Mouse (Mus musculus) adrenal gland, postnatal 14 days (tissue): ENCODE measurements around the gene Ndufs3. TPM values are rescaled to one million over a fixed set of nuclear protein-coding genes. Genes with fewer than 3 reads are reported as not detected.

Experiments
- DNase-seq: peaks from one replicate; pipeline ENCODE4 v3.0.0; 2021; ENCODE audit warnings: mixed read lengths
- total RNA-seq: library from RNA; stranded (reverse); gene quantifications from 2 replicates; pipeline ENCODE4 v1.2.3, GENCODE M21; 2021

The Ndufs3 gene
- total RNA-seq, 1 experiment from 2014 or later = 551 TPM

DNA sequence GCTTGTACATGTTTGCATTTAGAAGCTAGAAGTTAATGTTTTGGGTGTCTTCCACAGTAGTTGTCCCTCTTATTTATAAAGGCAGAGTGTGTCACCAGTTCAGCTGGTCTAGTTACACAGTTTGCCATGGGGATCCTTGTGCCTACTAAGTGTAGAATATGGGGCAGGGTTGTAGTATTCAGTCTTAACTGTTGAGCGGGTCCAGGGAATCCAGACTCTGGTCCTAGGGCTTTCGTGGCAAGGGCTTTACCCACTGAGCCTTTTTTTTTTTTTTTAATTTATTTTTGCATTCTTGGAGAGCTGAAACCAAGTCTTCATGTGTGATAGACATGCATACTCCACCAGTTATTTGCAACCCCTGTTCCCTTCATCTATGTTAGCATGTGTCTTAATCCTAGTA lies 43.1 kb downstream of the Ndufs3 start:
- no peak for DNase-seq

DNA sequence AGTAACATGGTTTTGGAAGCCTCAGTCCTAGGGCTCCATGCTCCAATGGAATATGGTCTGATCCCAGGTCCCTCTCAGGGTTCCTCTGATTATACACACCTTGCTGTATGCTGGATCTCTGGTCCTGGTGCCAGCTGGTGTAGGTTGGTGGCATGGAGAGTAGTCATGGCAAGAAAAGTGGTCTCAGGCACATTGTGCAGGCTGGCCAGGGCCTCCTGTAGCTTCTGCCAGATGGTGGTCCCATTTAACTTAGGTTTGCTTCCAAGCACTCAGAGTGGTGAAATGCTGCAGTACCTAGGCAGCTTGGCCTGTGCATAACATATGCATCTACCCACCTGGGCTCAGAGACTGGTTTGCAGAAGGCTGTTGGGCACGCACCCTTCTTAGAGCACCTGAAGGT lies 54.2 kb downstream of the Ndufs3 start:
- DNase-seq = no peak

DNA sequence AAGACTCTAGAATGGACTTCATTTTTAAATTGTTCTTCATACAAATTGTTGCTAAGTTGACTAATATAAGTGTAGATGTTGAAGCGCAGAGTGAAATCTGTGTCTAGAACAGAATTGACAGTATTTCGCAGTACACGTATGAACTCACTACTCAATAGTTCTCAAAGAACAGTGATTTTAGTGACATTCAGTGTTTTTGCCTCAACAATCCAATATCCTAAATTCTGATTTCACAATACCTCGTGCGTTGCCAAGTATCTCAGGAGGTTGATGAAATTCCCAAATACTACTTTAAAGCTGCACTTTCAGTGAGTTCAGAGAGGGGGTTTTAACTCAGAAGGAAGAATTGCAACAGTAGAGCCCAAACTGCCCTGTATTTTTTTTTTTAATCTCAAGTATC lies 56.3 kb downstream of the Ndufs3 start:
- DNase-seq = no peak

DNA sequence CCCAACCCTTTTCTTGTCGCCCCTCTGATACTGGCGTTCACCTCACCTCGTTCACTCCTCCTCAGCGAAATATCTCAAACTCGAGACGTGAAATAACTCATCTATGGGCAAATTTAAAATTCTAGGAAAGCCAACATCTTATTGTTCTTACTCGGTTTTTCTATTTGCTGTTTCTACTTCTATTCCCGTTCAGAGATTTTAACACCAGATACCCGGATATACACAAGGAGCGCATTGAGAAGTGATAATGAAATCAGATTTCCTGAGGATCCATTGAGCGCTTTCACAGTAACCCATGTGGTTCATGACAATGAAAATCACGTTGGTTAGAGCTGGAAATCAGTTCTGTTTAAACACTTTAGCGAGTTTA lies 57.0 kb downstream of the Ndufs3 start:
- no peak for DNase-seq

DNA sequence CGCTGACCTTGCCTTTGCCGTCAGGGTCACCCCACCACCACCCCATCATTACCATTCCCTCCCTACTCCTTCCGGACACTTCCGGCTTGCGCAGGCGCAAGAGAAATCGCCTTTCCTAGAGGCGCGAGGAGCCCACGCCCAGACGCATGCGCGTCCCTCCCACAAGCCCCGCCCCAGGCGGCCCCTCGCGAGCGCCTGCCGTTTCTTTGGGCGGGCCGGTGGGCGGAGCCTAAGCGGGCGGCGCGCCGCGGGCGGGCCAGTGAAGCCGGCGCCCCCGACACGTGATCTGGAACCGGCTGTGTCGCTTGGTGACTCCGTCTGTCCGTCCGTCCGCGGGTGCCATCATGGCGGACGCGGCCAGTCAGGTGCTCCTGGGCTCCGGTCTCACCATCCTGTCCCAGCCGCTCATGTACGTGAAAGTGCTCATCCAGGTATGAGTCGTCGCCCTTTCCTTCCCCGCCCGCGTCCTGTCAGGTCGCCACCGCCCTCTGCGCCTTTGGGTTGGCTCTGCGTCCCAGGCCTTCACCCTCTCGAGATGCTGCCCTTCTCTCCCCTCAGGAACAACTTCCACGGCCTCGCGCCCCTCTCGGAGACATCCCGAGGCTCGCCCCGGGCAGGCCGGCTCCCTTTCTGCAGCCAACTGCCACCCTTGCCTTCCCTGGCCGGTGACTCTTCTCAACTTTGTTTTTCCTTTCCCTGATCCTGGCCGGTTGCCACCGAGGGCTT lies 57.5 kb downstream of the Ndufs3 start, which contains the start of gene Mtch2:
Gene Mtch2, plus strand, starts transcription at position 201 of the 726 bp plus-strand sequence.
- DNase-seq = peak; percentile 99

DNA sequence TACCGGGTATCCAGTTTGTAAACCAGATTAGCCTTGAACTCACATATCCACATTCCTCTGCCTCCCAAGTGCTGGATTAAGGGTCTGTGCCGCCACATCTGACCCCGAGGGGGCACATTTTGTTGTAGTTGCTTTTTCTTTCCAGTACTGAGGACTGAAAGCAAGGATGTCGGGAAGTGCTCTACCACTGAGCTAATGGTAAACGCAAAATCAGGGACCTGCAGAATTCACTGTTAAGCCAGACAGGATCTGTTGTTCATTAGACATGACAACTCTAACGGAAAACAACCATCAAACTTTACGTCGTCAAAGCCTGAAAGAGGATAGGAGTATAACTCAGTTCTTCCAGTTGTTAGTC lies 58.1 kb downstream of the Ndufs3 start:
- DNase-seq = no peak

DNA sequence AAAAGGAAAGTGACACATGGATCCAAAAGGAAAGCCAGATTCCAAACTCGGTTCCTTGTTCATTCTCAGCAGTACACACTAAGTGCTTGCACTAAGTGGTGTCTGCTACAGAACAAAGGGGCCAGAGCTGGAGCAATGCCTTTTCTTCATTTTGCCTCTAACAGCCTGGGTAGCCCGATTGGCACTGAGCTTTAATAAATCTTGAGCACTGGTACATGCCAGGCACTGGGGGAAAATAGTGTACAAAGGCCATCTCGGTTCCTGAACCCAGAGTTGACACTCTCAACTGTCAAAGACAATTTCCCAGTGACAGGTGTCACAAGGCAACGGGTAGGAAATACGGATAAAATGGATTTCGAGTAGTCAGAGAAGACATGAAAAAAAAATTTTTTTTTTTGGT lies 58.5 kb downstream of the Ndufs3 start:
- DNase-seq = peak; percentile 58

DNA sequence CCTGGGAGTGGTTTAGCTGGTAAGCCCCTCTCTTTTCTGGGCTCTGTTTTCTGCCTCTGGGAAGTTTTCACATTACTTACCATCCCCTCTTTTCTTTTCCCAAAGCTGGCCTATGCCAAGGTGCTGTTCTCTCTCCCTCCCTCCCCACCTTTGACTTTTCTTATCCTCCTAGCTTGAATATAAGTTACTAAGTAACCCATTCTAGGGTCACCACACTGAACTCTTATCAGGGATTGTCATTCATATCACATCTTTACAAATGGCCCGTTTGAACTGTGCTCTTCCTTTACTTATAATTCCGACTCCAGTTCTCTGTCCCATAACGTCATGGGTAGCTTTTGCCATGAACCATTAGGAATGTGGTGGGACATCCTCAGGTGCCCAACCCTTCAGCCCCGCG lies 59.4 kb downstream of the Ndufs3 start:
- DNase-seq = no peak

Other genes with a start within 250 kb of the Ndufs3 start
- gene Nup160, start 227.6 kb downstream of the Ndufs3 start, total RNA-seq = 26.1 and 28.5 TPM in 2 replicates
- 54.3 and 60.8 TPM in 2 replicates for gene Fnbp4, start 159.5 kb downstream of the Ndufs3 start, total RNA-seq
- 0.98 and 1.5 TPM in 2 replicates for gene Agbl2, start 122.1 kb downstream of the Ndufs3 start, total RNA-seq
- gene Mtch2, start 57.7 kb downstream of the Ndufs3 start, total RNA-seq = 416 and 423 TPM in 2 replicates
- 2.3 and 2.8 TPM in 2 replicates for gene C1qtnf4, start 19.0 kb downstream of the Ndufs3 start, total RNA-seq
- 26.5 and 29.4 TPM in 2 replicates for gene Kbtbd4, start 87 bp downstream of the Ndufs3 start, total RNA-seq
- 89.9 and 97.9 TPM in 2 replicates for gene Celf1, start 35.6 kb upstream of the Ndufs3 start, total RNA-seq
- 1.4 and 2.4 TPM in 2 replicates for gene Rapsn, start 130.8 kb upstream of the Ndufs3 start, total RNA-seq
- 179 and 190 TPM in 2 replicates for gene Psmc3, start 149.2 kb upstream of the Ndufs3 start, total RNA-seq
- 24.1 and 27.3 TPM in 2 replicates for gene Slc39a13, start 165.6 kb upstream of the Ndufs3 start, total RNA-seq
- 2.9 and 5.4 TPM in 2 replicates for gene Spi1, start 177.6 kb upstream of the Ndufs3 start, total RNA-seq
- 0.15 TPM in 1 of 2 replicates, not detected in the other for gene Mybpc3, start 213.3 kb upstream of the Ndufs3 start, total RNA-seq